Mouse (Mus musculus): ENCODE data around the gene Slfn1.

DNA sequence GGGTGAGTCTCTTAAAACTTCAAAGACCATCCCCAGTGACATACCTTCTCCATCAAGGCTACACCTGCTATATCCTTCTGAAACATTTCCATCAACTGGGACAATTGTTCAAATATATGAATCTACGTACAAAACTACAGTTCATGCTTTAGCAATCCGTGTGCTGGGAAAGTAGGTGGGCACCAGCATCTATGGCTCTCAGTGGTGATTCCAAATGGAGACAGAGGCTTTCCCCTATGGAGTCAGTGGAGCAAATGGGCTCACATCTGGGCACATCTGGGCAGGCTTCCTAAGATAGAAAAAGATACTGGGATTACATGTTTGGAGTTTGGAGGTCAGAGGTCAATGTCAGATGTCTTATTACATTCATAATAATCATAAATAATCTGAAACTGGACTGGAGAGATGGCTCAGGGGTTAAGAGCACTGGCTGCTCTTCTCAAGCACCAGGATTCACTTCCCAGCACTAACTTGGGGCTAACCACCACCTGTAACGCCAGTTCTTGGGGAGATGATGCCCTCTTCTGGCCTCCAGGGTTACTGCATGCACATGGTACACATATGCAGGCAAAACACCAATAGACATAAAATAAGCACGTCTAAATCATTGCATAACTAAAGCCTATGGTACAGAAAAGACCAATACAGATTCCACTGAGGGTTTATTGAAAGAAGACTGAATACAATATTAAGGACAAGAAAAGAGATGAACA lies 48.5 kb upstream of the Slfn1 start:
- no peak for TF ChIP-seq CTCF (IDR thresholded peaks at IDR 0.05; ENCODE audit: borderline replicate concordance, control insufficient read depth, extremely low read depth, insufficient read depth, low read length, poor library complexity)
- TF ChIP-seq POLR2A (IDR thresholded peaks at IDR 0.05; ENCODE audit: control insufficient read depth, extremely low read depth, insufficient read depth, low read length, poor library complexity) = no peak

Data from thymus, adult 2 months (tissue).